Mouse (Mus musculus): ENCODE data around the gene Cldn20. TPM values are rescaled to one million over a fixed set of nuclear protein-coding genes. Genes with fewer than 3 reads are reported as not detected.
A peak's percentile ranks its signal among the peaks of the same experiment; 100 is the strongest.

Cldn20 gene
- polyA plus RNA-seq, 1 experiment from 2014 or later: not detected

DNA sequence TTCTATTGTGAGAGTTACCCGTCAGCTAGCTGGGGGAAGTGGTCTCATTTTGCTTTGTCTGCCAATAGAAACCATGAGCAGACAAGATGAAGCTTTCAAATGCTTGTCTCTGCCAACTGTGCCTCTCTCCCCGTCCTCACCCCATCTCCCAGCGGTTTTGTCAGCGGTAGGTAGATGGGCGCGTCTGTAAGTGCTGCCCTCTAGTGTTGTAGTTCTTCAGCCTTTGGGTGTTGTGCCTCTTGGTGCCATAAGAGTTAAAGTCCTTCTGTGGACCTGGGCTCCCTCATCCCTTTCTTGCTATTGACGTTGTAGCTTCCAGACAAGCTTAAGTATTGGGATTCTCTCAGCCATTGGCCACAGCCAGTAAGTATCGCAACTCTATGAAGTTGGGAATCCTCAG, 30.1 kb downstream of the Cldn20 start:
- Histone ChIP-seq H3K4me2 (no peak overlapping the region), H3K36me3 (no peaks in the 10 kb centered on the region)
- no peak for ATAC-seq (ENCODE audit: insufficient number of reproducible peaks, insufficient read depth, low FRiP score, low TSS enrichment, low read depth)

DNA sequence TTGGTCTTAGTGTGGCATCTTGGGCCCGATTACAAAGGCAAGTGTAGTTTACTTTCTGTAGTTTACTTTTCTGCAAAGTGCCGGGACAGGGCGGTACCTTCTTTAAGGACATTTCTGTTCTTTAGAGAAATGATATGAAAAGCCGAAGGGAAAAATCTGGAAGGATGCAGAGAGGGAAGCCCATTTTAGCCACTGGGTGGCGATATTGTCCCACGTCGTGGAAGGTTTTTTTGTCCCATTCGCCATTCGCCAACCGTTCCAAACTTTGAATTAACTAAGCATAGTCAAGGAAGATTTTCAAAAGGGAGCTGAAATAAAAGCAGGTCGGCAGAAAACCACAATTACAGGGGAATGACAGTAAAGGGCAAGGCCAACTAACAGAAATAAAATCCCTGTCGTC, 38.5 kb downstream of the Cldn20 start:
- H3K27ac ChIP-seq: no peak overlapping the region
- no peaks in the 10 kb centered on the region for H3K4me1 ChIP-seq (replicated peaks)
- H3K4me3 ChIP-seq (replicated peaks): no peak overlapping the region
- WGBS: 5% methylated on average over 12 of the region's 12 CpGs
- no peak for ATAC-seq (ENCODE audit: insufficient number of reproducible peaks, insufficient read depth, low FRiP score, low TSS enrichment, low read depth)
- no peaks in the 10 kb centered on the region for H3K36me3 ChIP-seq
- no peaks in the 10 kb centered on the region for H3K27me3 ChIP-seq
- peak overlapping the region; percentile 31 for H3K4me2 ChIP-seq
- H3K9me3 ChIP-seq: no peaks in the 10 kb centered on the region
- H3K9ac ChIP-seq (replicated peaks): no peak overlapping the region

More for the DNA sequence above, 30.1 kb downstream of the Cldn20 start:
- Histone ChIP-seq H3K27me3 (no peaks in the 10 kb centered on the region), H3K9ac (replicated peaks) (no peak overlapping the region), H3K27ac (no peak overlapping the region), H3K9me3 (no peaks in the 10 kb centered on the region), H3K4me1 (replicated peaks) (no peaks in the 10 kb centered on the region), H3K4me3 (replicated peaks) (no peak overlapping the region)
- WGBS: 49% methylated on average over 8 of the region's 8 CpGs

Other genes with a start within 250 kb of the Cldn20 start
- 19.4 and 20.6 TPM in 2 replicates for gene Tiam2, start 206.0 kb upstream of the Cldn20 start, polyA plus RNA-seq (2016; fragmentation: Nextera tagmentation; extraction: Ambion mirVana)
- 18.8 and 21.1 TPM in 2 replicates for gene Tfb1m, start 25.2 kb downstream of the Cldn20 start, polyA plus RNA-seq (2016; fragmentation: Nextera tagmentation; extraction: Ambion mirVana)
- not detected in 2 replicates for gene Nox3, start 163.7 kb downstream of the Cldn20 start, polyA plus RNA-seq (2016; fragmentation: Nextera tagmentation; extraction: Ambion mirVana)

All from limb, embryonic 12.5 days (tissue).